Mouse (Mus musculus): ENCODE results near the gene Adam33. TPM values are rescaled to one million over a fixed set of nuclear protein-coding genes. Genes with fewer than 3 reads are reported as not detected.

Gene Adam33
- polyA plus RNA-seq (2021; fragmentation: Nextera tagmentation) = 0.90 and 1.4 TPM in 2 replicates
- long read RNA-seq, experiment 1, partial matches to known transcripts = 1 of 21 reads
- long read RNA-seq, experiment 1, other reads (novel, unspliced or antisense) = 19 of 21 reads
- long read RNA-seq, experiment 2, partial matches to known transcripts = 0 of 2 reads
- long read RNA-seq, experiment 2, other reads (novel, unspliced or antisense) = 2 of 2 reads

GRCm38 (mm10) chr2:131063404-131063864 lies at the start of gene Adam33:
Gene Adam33 (minus strand): TSS chr2:131063814.

GRCm38 (mm10) chr2:131086667-131087390 lies 23.2 kb upstream of the Adam33 start, which contains the start of gene Siglec1:
Gene Siglec1 (minus strand): TSS chr2:131086765.

DNA sequence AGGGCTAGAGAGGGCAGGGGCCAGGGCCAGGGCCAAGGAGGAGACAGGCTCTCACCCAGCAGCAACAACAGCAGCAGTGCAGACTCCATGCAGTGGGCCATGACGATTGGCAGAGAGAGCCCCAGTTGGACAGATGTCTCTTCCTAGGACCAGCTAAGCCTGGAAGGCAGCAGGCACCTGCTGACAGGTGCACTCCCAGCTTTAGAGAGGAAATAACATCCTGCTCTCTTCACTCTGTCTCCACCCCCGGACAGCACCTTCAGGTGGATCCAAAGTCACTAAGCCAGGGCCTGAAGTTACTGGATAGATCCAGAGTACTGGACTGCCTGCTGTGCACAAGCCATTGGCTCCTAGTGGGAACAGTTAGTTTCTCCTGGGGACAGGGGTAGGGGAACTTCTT lies 20.6 kb downstream of the Adam33 start, which contains the start of gene Gfra4:
Gfra4 (minus strand) TSS at position 101 of the 400 bp plus-strand sequence.

Other genes starting within 250 kb of the Adam33 start
- gene 4930402H24Rik, start 157.4 kb downstream of the Adam33 start, polyA plus RNA-seq (2021; fragmentation: Nextera tagmentation) = 19.6 and 19.8 TPM in 2 replicates
- 15.1 and 41.4 TPM in 2 replicates for gene Atrn, start 157.3 kb downstream of the Adam33 start, polyA plus RNA-seq (2021; fragmentation: Nextera tagmentation)
- 95.8 and 168 TPM in 2 replicates for gene Gfra4, start 20.7 kb downstream of the Adam33 start, polyA plus RNA-seq (2021; fragmentation: Nextera tagmentation)
- 0.06 TPM in 1 of 2 replicates, not detected in the other for gene Siglec1, start 23.0 kb upstream of the Adam33 start, polyA plus RNA-seq (2021; fragmentation: Nextera tagmentation)
- 0.97 and 1.6 TPM in 2 replicates for gene Hspa12b, start 63.5 kb upstream of the Adam33 start, polyA plus RNA-seq (2021; fragmentation: Nextera tagmentation)
- not detected in 2 replicates for gene Gm11037, start 69.7 kb upstream of the Adam33 start, polyA plus RNA-seq (2021; fragmentation: Nextera tagmentation)
- 67.9 and 147 TPM in 2 replicates for gene 1700037H04Rik, start 96.3 kb upstream of the Adam33 start, polyA plus RNA-seq (2021; fragmentation: Nextera tagmentation)
- gene Cenpb, start 116.3 kb upstream of the Adam33 start, polyA plus RNA-seq (2021; fragmentation: Nextera tagmentation) = 4.0 and 4.6 TPM in 2 replicates
- 3.6 and 4.7 TPM in 2 replicates for gene Cdc25b, start 123.1 kb upstream of the Adam33 start, polyA plus RNA-seq (2021; fragmentation: Nextera tagmentation)
- gene Spef1, start 123.5 kb upstream of the Adam33 start, polyA plus RNA-seq (2021; fragmentation: Nextera tagmentation) = 2.8 and 4.3 TPM in 2 replicates
- 29.5 and 32.4 TPM in 2 replicates for gene Ap5s1, start 143.3 kb upstream of the Adam33 start, polyA plus RNA-seq (2021; fragmentation: Nextera tagmentation)
- 4.0 and 4.8 TPM in 2 replicates for gene Mavs, start 170.2 kb upstream of the Adam33 start, polyA plus RNA-seq (2021; fragmentation: Nextera tagmentation)
- 6.8 and 61.9 TPM in 2 replicates for gene Pank2, start 198.7 kb upstream of the Adam33 start, polyA plus RNA-seq (2021; fragmentation: Nextera tagmentation)

Data from left cerebral cortex, adult 6 months (tissue).